Mouse (Mus musculus): ENCODE measurements around the gene Vmn1r163. TPM values are rescaled to one million over a fixed set of nuclear protein-coding genes. Genes with fewer than 3 reads are reported as not detected.
"Not testable (repeated sequence)": the region's sequence is repeated elsewhere in the genome, so short reads cannot be mapped to it uniquely, and the experiment has no call there.

Vmn1r163 gene
- polyA plus RNA-seq (2012; rRNA removed), result not detected in 2 replicates

DNA sequence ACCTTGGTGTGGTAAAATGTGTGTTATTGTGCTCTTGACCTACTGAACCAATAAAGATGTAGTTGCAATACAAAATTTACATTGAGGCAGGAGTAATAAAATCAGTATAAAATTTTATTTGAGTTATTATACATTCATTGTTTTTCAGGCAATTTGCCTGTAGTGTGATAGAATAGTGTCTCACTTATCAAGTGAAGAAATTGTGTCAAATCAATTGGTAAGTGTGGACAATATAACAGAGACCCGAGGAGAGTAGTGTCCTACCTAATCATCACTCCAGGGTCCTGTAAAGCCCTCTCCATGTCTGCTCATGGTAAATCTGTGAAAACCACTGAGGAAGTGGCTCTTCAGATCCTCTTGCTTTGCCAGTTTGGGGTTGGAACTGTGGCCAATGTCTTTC is at the start of gene Vmn1r163:
TSS of gene Vmn1r163 (plus strand) at position 301 of the 400 bp plus-strand sequence.
- not testable (repeated sequence) for DNase-seq (ENCODE audit: low read depth, low spot score)
- WGBS, result no CpG with 5 or more reads among the region's 1 CpGs

DNA sequence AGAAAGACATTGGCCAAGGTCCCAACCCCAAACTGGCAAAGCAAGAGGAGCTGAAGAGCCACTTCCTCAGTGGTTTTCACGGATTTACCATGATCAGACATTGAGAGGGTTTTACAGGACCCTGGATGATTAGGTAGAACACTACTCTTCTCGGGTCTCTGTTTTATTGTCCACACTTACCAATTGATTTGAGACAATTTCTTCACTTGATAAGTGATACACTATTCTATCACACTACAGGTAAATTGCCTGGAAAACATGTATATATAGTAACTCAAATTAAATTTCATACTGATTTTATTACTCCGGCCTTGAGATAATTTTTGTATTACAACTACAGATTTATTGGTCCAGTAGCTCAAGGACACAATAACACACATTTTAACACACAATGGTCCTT is 35.5 kb upstream of the Vmn1r163 start, which contains the start of gene Gm4216:
TSS of gene Gm4216 (minus strand) at position 101 of the 400 bp plus-strand sequence.
- DNase-seq (ENCODE audit: low read depth, low spot score), result not testable (repeated sequence)
- no CpG with 5 or more reads among the region's 3 CpGs for WGBS

DNA sequence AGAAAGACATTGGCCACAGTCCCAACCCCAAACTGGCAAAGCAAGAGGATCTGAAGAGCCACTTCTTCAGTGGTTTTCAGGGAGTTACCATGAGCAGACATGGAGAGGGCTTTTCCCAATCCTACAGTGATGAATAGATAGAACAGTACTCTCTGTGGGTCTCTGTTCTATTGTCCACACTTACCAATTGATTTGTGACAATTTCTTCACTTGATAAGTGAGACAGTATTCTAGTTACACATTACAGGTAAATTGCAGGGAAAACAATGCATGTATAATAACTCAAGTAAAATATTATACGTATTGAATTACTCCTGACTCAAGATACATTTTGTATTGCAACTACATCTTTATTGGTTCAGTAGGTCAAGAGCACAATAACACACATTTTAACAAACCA is 12.0 kb downstream of the Vmn1r163 start, which contains the start of gene Gm8720:
TSS of gene Gm8720 (minus strand) at position 101 of the 400 bp plus-strand sequence.
- WGBS, result no CpG with 5 or more reads among the region's 1 CpGs
- DNase-seq (ENCODE audit: low read depth, low spot score), result not testable (repeated sequence)

Other genes with a start within 250 kb of the Vmn1r163 start
- not detected in 2 replicates for gene Vmn1r159, start 211.9 kb upstream of the Vmn1r163 start, polyA plus RNA-seq (2012; rRNA removed)
- gene Vmn1r160, start 184.3 kb upstream of the Vmn1r163 start, polyA plus RNA-seq (2012; rRNA removed), result not detected in 2 replicates
- gene Gm4214, start 70.9 kb upstream of the Vmn1r163 start, polyA plus RNA-seq (2012; rRNA removed), result not detected in 2 replicates
- not detected in 2 replicates for gene Gm4216, start 35.6 kb upstream of the Vmn1r163 start, polyA plus RNA-seq (2012; rRNA removed)
- gene Gm8720, start 11.9 kb downstream of the Vmn1r163 start, polyA plus RNA-seq (2012; rRNA removed), result not detected in 2 replicates
- gene Gm10662, start 88.9 kb downstream of the Vmn1r163 start, polyA plus RNA-seq (2012; rRNA removed), result not detected in 2 replicates
- not detected in 2 replicates for gene Vmn1r165, start 161.8 kb downstream of the Vmn1r163 start, polyA plus RNA-seq (2012; rRNA removed)
- not detected in 2 replicates for gene Vmn1r166, start 196.1 kb downstream of the Vmn1r163 start, polyA plus RNA-seq (2012; rRNA removed)
- not detected in 2 replicates for gene Gm6902, start 223.4 kb downstream of the Vmn1r163 start, polyA plus RNA-seq (2012; rRNA removed)
- gene Nlrp4e, start 245.7 kb downstream of the Vmn1r163 start, polyA plus RNA-seq (2012; rRNA removed), result not detected in 2 replicates

Data from large intestine, adult 2 months (tissue).